Mouse (Mus musculus): ENCODE results near the gene Nupr1l. TPM values are rescaled to one million over a fixed set of nuclear protein-coding genes. Genes with fewer than 3 reads are reported as not detected.

The Nupr1l gene
- polyA plus RNA-seq, 1 experiment = 6.4 TPM

GRCm38 (mm10) chr5:129954473-129955254 is 46.3 kb downstream of the Nupr1l start:
- TF ChIP-seq POLR2A (IDR thresholded peaks at IDR 0.05; ENCODE audit: borderline replicate concordance, extremely low read depth, low read depth, low read length) = no peak
- Histone ChIP-seq H3K4me1 (ENCODE audit: control insufficient read depth, insufficient read depth, low read length) (no peaks in the 10 kb centered on the region), H3K4me3 (replicated peaks; ENCODE audit: extremely low read depth, low read depth, low read length) (no peak overlapping the region)
- WGBS = 75% methylated on average over 5 of the region's 5 CpGs
- DNase-seq = no peak

GRCm38 (mm10) chr5:129955792-129956191 is 47.5 kb downstream of the Nupr1l start:
- WGBS = 62% methylated on average over 6 of the region's 6 CpGs
- Histone ChIP-seq H3K4me3 (replicated peaks; ENCODE audit: extremely low read depth, low read depth, low read length) (no peak overlapping the region), H3K4me1 (ENCODE audit: control insufficient read depth, insufficient read depth, low read length) (no peaks in the 10 kb centered on the region)
- DNase-seq = no peak
- TF ChIP-seq CTCF (IDR thresholded peaks at IDR 0.05; ENCODE audit: insufficient read depth, low read length) (no peak), POLR2A (IDR thresholded peaks at IDR 0.05; ENCODE audit: borderline replicate concordance, extremely low read depth, low read depth, low read length) (no peak)

- TF ChIP-seq POLR2A (IDR thresholded peaks at IDR 0.05; ENCODE audit: borderline replicate concordance, extremely low read depth, low read depth, low read length) (no peak), CTCF (IDR thresholded peaks at IDR 0.05; ENCODE audit: insufficient read depth, low read length) (no peak)
- Histone ChIP-seq H3K4me1 (ENCODE audit: control insufficient read depth, insufficient read depth, low read length) (no peaks in the 10 kb centered on the region), H3K4me3 (replicated peaks; ENCODE audit: extremely low read depth, low read depth, low read length) (no peak overlapping the region)
- WGBS = 51% methylated on average over 4 of the region's 4 CpGs
- no peak for DNase-seq
These were observed 54.9 kb downstream of the Nupr1l start for GRCm38 (mm10) chr5:129963224-129963623.

Other genes starting within 250 kb of the Nupr1l start
- 1.6 and 2.1 TPM in 2 replicates for gene Zfp11, start 238.4 kb upstream of the Nupr1l start, polyA plus RNA-seq (2012; rRNA removed)
- gene Sept14, start 200.0 kb upstream of the Nupr1l start, polyA plus RNA-seq (2012; rRNA removed) = not detected in 2 replicates
- gene Mrps17, start 193.0 kb upstream of the Nupr1l start, polyA plus RNA-seq (2012; rRNA removed) = 57.2 and 61.3 TPM in 2 replicates
- gene Nipsnap2, start 183.5 kb upstream of the Nupr1l start, polyA plus RNA-seq (2012; rRNA removed) = 37.6 and 51.5 TPM in 2 replicates
- 12.9 and 13.5 TPM in 2 replicates for gene Psph, start 121.1 kb upstream of the Nupr1l start, polyA plus RNA-seq (2012; rRNA removed)
- gene Sumf2, start 61.6 kb upstream of the Nupr1l start, polyA plus RNA-seq (2012; rRNA removed) = 14.3 and 17.3 TPM in 2 replicates
- gene Chchd2, start 21.1 kb upstream of the Nupr1l start, polyA plus RNA-seq (2012; rRNA removed) = 686 and 760 TPM in 2 replicates
- 0.95 and 1.3 TPM in 2 replicates for gene Zbed5, start 12.8 kb upstream of the Nupr1l start, polyA plus RNA-seq (2012; rRNA removed)
- 2.4 and 6.9 TPM in 2 replicates for gene Phkg1, start 10.0 kb upstream of the Nupr1l start, polyA plus RNA-seq (2012; rRNA removed)
- gene Vkorc1l1, start 33.4 kb downstream of the Nupr1l start, polyA plus RNA-seq (2012; rRNA removed) = 9.7 and 19.5 TPM in 2 replicates
- 39.0 and 44.8 TPM in 2 replicates for gene Gusb, start 94.5 kb downstream of the Nupr1l start, polyA plus RNA-seq (2012; rRNA removed)
- 22.1 and 27.3 TPM in 2 replicates for gene Asl, start 120.7 kb downstream of the Nupr1l start, polyA plus RNA-seq (2012; rRNA removed)
- 9.4 and 12.9 TPM in 2 replicates for gene Crcp, start 120.8 kb downstream of the Nupr1l start, polyA plus RNA-seq (2012; rRNA removed)
- 24.4 and 24.5 TPM in 2 replicates for gene Tpst1, start 164.8 kb downstream of the Nupr1l start, polyA plus RNA-seq (2012; rRNA removed)
- 11.2 and 12.0 TPM in 2 replicates for gene Kctd7, start 236.3 kb downstream of the Nupr1l start, polyA plus RNA-seq (2012; rRNA removed)